ENCODE assay signal across 12 mouse cellular contexts in the genomic region with DNA sequence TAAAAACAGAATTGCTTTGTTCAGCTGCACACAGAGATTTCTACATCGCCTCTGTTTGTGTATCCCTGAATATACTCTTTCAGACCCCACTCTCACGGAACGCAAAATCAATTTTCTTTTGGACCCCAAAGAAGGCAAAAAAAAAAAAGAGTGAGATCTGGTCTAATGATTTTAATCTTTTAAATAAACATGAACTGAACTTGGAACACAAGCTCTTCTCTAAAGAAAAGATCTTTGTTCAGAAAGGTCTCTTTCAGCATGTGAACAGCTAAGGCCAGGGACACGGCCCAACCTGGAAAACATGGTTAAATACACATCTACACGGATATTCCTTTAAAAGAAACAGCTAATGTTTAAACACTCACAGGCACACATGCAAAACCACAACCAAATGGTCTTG. TPM values are rescaled to one million over a fixed set of nuclear protein-coding genes. Genes with fewer than 3 reads are reported as not detected.
DNase-seq lines count a peak whose midpoint lies in the region; ATAC-seq and TF ChIP-seq lines count a peak whose summit lies in the region.
"Had no signal": no experiment of that assay in that cellular context is flagged by ENCODE, and none has a peak within 500 bp of the region (broad histone marks: within the 10 kb centered on the region; RNA-seq: fewer than 3 reads in every experiment).

No protein-coding gene starts in this region.

- H3K27me3 ChIP-seq in heart, embryonic 16.5 days (ENCODE audit: control insufficient read depth, insufficient read depth, low read length) = no peaks in the 10 kb centered on the region
- H3K27me3 ChIP-seq in forebrain, embryonic 16.5 days (replicated peaks; ENCODE audit: control insufficient read depth, insufficient read depth, low read length) = no peaks in the 10 kb centered on the region
- H3K27me3 ChIP-seq in midbrain, embryonic 12.5 days = no peaks in the 10 kb centered on the region
- H3K27me3 ChIP-seq: liver, embryonic 15.5 days; megakaryocyte, embryonic 14.5 days had no signal

- H3K27ac ChIP-seq in heart, embryonic 16.5 days (ENCODE audit: low read length) = peak overlapping the region; percentile 82
- H3K27ac ChIP-seq in forebrain, embryonic 16.5 days (ENCODE audit: low read length) = peak overlapping the region; percentile 73
- H3K27ac ChIP-seq in midbrain, embryonic 12.5 days (replicated peaks) = peak overlapping the region; percentile 80
- H3K27ac ChIP-seq: liver, embryonic 15.5 days had no signal

- peaks cover 5% of the 10 kb centered on the region for H3K36me3 ChIP-seq in heart, embryonic 16.5 days (ENCODE audit: control insufficient read depth, insufficient read depth)
- H3K36me3 ChIP-seq in forebrain, embryonic 16.5 days (ENCODE audit: control insufficient read depth, insufficient read depth) = peaks cover 3% of the 10 kb centered on the region; the same call in 1 of the 2 replicates
- peaks cover 10% of the 10 kb centered on the region for H3K36me3 ChIP-seq in midbrain, embryonic 12.5 days
- H3K36me3 ChIP-seq: liver, embryonic 15.5 days had no signal

- no peak for TF ChIP-seq POLR2A in brain, embryonic 14.5 days (IDR thresholded peaks at IDR 0.05; ENCODE audit: borderline replicate concordance, extremely low read depth, insufficient read depth, insufficient read length, poor library complexity, severe bottlenecking)

- H3K9ac ChIP-seq in heart, embryonic 16.5 days (ENCODE audit: low read length) = no peak overlapping the region
- H3K9ac ChIP-seq in forebrain, embryonic 16.5 days (replicated peaks; ENCODE audit: low read depth, low read length) = no peak overlapping the region
- no peak overlapping the region for H3K9ac ChIP-seq in midbrain, embryonic 12.5 days (replicated peaks)
- H3K9ac ChIP-seq: liver, embryonic 15.5 days had no signal

- no peak for TF ChIP-seq CTCF in brain, embryonic 14.5 days (IDR thresholded peaks at IDR 0.05; ENCODE audit: borderline replicate concordance, extremely low read depth, insufficient read depth, insufficient read length)

- H3K4me2 ChIP-seq in heart, embryonic 16.5 days (ENCODE audit: low read depth, low read length) = no peak overlapping the region
- H3K4me2 ChIP-seq in forebrain, embryonic 16.5 days (ENCODE audit: low read length) = peak overlapping the region; percentile 29
- peak overlapping the region; percentile 28; the same call in 1 of the 2 replicates for H3K4me2 ChIP-seq in midbrain, embryonic 12.5 days (replicated peaks)
- H3K4me2 ChIP-seq: liver, embryonic 15.5 days had no signal

- peaks cover 2% of the 10 kb centered on the region for H3K9me3 ChIP-seq in heart, embryonic 16.5 days (replicated peaks; ENCODE audit: control insufficient read depth, low read length)
- H3K9me3 ChIP-seq in forebrain, embryonic 16.5 days (ENCODE audit: control insufficient read depth, low read length) = peaks cover 2% of the 10 kb centered on the region; the same call in 1 of the 2 replicates
- H3K9me3 ChIP-seq in midbrain, embryonic 12.5 days = no peaks in the 10 kb centered on the region
- H3K9me3 ChIP-seq: liver, embryonic 15.5 days had no signal

- H3K4me1 ChIP-seq in heart, embryonic 16.5 days (ENCODE audit: control insufficient read depth, insufficient read depth, low read length) = peaks cover 26% of the 10 kb centered on the region
- H3K4me1 ChIP-seq in forebrain, embryonic 16.5 days (replicated peaks; ENCODE audit: control insufficient read depth, insufficient read depth, low read length) = peaks cover 34% of the 10 kb centered on the region
- H3K4me1 ChIP-seq in midbrain, embryonic 12.5 days = peaks cover 64% of the 10 kb centered on the region
- H3K4me1 ChIP-seq: liver, embryonic 15.5 days; megakaryocyte, embryonic 14.5 days had no signal

- no peak for DNase-seq in heart, adult 18-20 months
- peak; percentile 84 for DNase-seq in brain, embryonic 14.5 days (ENCODE audit: low read depth)
- DNase-seq in ovary, postnatal 14 days (ENCODE audit: low spot score) = no peak
- no peak for DNase-seq in kidney, adult 11 months
- no peak for DNase-seq in ovary, postnatal 10 days (ENCODE audit: low spot score)
- DNase-seq: adrenal gland, adult 8-10 months; cerebellum, adult 11-12 months had no signal

- ATAC-seq in heart, embryonic 16.5 days (replicated peaks; ENCODE audit: extremely low read depth, insufficient read depth, low FRiP score) = no peak
- ATAC-seq in forebrain, embryonic 16.5 days = 0 out of 2 replicates have a peak, but pooled peaks have one; percentile 9
- ATAC-seq in midbrain, embryonic 12.5 days (ENCODE audit: low FRiP score, low read depth) = no peak

- WGBS in heart, embryonic 16.5 days = 57% methylated on average over 5 of the region's 5 CpGs
- 6% methylated on average over 5 of the region's 5 CpGs for WGBS in forebrain, embryonic 16.5 days
- 11% methylated on average over 5 of the region's 5 CpGs for WGBS in midbrain, embryonic 12.5 days

- no peak overlapping the region for H3K4me3 ChIP-seq in heart, embryonic 16.5 days (ENCODE audit: low read length)
- no peak overlapping the region for H3K4me3 ChIP-seq in forebrain, embryonic 16.5 days (replicated peaks; ENCODE audit: low read length)
- H3K4me3 ChIP-seq in midbrain, embryonic 12.5 days = no peak overlapping the region
- H3K4me3 ChIP-seq: liver, embryonic 15.5 days; megakaryocyte, embryonic 14.5 days had no signal

RNA-seq across cellular contexts. Expression of a gene that starts 46.6 kb away (rescaled TPM):
- 5.6 and 8.9 TPM in 2 replicates for polyA plus RNA-seq in heart, embryonic 16.5 days (2015; fragmentation: Nextera tagmentation; extraction: Ambion mirVana)
- 1 to 10 TPM; 1.3 to 2.1 TPM for total RNA-seq in heart, adult 18-20 months (2021)
- polyA plus RNA-seq in brain, embryonic 14.5 days (2012; rRNA removed) = 88.1 and 90.0 TPM in 2 replicates
- 16.7 and 21.2 TPM in 2 replicates for polyA plus RNA-seq in forebrain, embryonic 16.5 days (2015; fragmentation: Nextera tagmentation; extraction: Ambion mirVana)
- polyA plus RNA-seq in midbrain, embryonic 12.5 days (2016; fragmentation: Nextera tagmentation; extraction: Ambion mirVana) = 61.5 and 69.7 TPM in 2 replicates
